Mouse (Mus musculus) retina, embryonic 14.5 days (tissue): ENCODE measurements around the gene Gm30737.
"Not testable (repeated sequence)": the region's sequence is repeated elsewhere in the genome, so short reads cannot be mapped to it uniquely, and the experiment has no call there.

Experiments
- DNase-seq: peaks from one replicate; pipeline ENCODE4 v3.0.0-alpha.2; 2015; ENCODE audit warnings: low spot score

Gene Gm30737

GRCm38 (mm10) chrY:14400410-14400809, at the start of gene Gm30737:
Gene Gm30737 (plus strand): TSS chrY:14400710.
- not testable (repeated sequence) for DNase-seq
